Mouse (Mus musculus) liver, adult 10 weeks (tissue): ENCODE measurements around the gene Abhd16a. TPM values are rescaled to one million over a fixed set of nuclear protein-coding genes. Genes with fewer than 3 reads are reported as not detected.

Experiments used
- polyA plus RNA-seq: library from polyadenylated mRNA; stranded (reverse); fragments of 350-450 nt; fragmentation: Illumina TruSeq; extraction: RNeasy Lipid Tissue Mini Kit (QIAGEN cat#74804); gene quantifications from one replicate; pipeline ENCODE4 v1.2.3, GENCODE M21; 2014; ENCODE audit warnings: low read depth, low replicate concordance

Gene Abhd16a
- 4.4 TPM for polyA plus RNA-seq

GRCm38 (mm10) chr17:35088825-35089644 is at the start of gene Abhd16a:
Gene Abhd16a, plus strand, starts transcription at chr17:35089263.

GRCm38 (mm10) chr17:35046681-35047455 is 42.2 kb upstream of the Abhd16a start, which contains the start of gene Msh5:
Gene Msh5, minus strand, starts transcription at chr17:35046745.

GRCm38 (mm10) chr17:35049561-35050016 is 39.5 kb upstream of the Abhd16a start, which contains the start of gene Clic1:
Gene Clic1, plus strand, starts transcription at chr17:35049966.

GRCm38 (mm10) chr17:35058911-35059892 is 29.9 kb upstream of the Abhd16a start, which contains the start of gene Ddah2:
Gene Ddah2, plus strand, starts transcription at chr17:35059035.

GRCm38 (mm10) chr17:35064951-35065947 is 23.8 kb upstream of the Abhd16a start, which contains the start of gene Ly6g6c:
Gene Ly6g6c, plus strand, starts transcription at chr17:35065388.

GRCm38 (mm10) chr17:35066084-35066483 is 23.0 kb upstream of the Abhd16a start, which contains the start of gene Mpig6b:
Gene Mpig6b, minus strand, starts transcription at chr17:35066184.

GRCm38 (mm10) chr17:35076507-35077176 is 12.4 kb upstream of the Abhd16a start, which contains the start of gene Ly6g6e:
Gene Ly6g6e, plus strand, starts transcription at chr17:35076902.

GRCm38 (mm10) chr17:35077786-35078233 is 11.3 kb upstream of the Abhd16a start, which contains the start of gene Ly6g6d:
Gene Ly6g6d, minus strand, starts transcription at chr17:35078065.

GRCm38 (mm10) chr17:35085208-35085865 is 3.7 kb upstream of the Abhd16a start, which contains the start of gene Ly6g6f:
Gene Ly6g6f, minus strand, starts transcription at chr17:35085610.

GRCm38 (mm10) chr17:35108097-35108496 is 19.0 kb downstream of the Abhd16a start, which contains the start of gene Ly6g5c:
Gene Ly6g5c, plus strand, starts transcription at chr17:35108279.

GRCm38 (mm10) chr17:35115046-35116019 is 26.3 kb downstream of the Abhd16a start, which contains the start of gene Ly6g5b:
Gene Ly6g5b, minus strand, starts transcription at chr17:35115428.

GRCm38 (mm10) chr17:35121143-35121799 is 32.2 kb downstream of the Abhd16a start, which contains the start of gene Gpank1:
Gene Gpank1, plus strand, starts transcription at chr17:35121455.

GRCm38 (mm10) chr17:35121871-35122303 is 32.8 kb downstream of the Abhd16a start, which contains the start of gene Csnk2b:
Gene Csnk2b, minus strand, starts transcription at chr17:35122053.

GRCm38 (mm10) chr17:35126206-35126611 is 37.1 kb downstream of the Abhd16a start, which contains the start of gene D17H6S53E:
Gene D17H6S53E, plus strand, starts transcription at chr17:35126373.

GRCm38 (mm10) chr17:35131500-35132173 is 42.6 kb downstream of the Abhd16a start, which contains the start of gene Apom:
Gene Apom, minus strand, starts transcription at chr17:35132050.

